Mouse (Mus musculus): ENCODE data around the gene Paqr9.

DNA sequence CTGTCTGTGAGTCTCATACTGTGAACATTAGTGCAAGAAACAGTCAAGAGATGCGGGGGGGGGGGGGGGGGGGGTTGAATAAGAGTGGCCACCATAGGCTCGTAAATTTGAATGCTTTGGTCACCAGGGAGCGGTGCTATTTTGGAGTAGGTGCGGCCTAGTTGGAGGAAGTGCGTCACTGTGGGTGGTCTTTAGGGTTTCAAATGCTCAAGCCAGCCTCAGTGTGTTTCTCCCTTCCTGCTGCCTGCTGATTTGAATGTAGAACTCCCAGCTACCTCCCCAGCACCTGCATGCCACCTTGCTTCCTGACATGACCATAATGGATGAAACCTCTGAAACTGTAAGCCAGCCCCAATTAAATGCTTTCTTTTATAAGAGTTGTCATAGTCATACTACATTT, 26.6 kb downstream of the Paqr9 start:
- no peak for TF ChIP-seq CTCF (IDR thresholded peaks at IDR 0.05; ENCODE audit: low read depth, low read length)
- TF ChIP-seq POLR2A (IDR thresholded peaks at IDR 0.05; ENCODE audit: borderline replicate concordance, low read depth, low read length): no peak

Data from bone marrow macrophage, adult 2 months (primary cell).